Mouse (Mus musculus): ENCODE data around the gene Rps27rt.

DNA sequence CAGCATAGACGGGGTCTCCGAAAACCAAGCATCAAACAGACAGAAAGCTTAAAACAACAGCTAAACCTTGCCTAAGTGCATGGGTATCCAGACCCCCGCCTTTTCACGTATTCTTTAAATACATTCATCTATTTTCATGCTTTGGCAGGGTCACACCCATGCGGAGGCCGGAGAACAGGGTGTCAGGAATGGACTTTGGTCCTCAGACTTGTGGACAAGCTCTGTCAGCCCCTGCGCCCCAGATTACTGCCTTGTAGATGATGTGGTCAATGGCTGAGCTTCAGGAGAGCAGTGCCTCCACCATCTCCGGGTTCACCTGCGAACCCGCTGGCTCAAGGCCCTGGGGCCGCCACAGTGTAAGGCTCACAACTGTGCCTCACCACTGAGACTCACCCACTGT is 27.2 kb downstream of the Rps27rt start:
- TF ChIP-seq CTCF (IDR thresholded peaks at IDR 0.05; ENCODE audit: borderline replicate concordance, insufficient read depth, low read depth, low read length) = no peak
- no peak for TF ChIP-seq POLR2A (IDR thresholded peaks at IDR 0.05; ENCODE audit: borderline replicate concordance, insufficient read depth, low read length)
